Mouse (Mus musculus) retina, embryonic 14.5 days (tissue): Measurements from ENCODE around the gene Lancl1.

Experiments
- DNase-seq: peaks from one replicate; pipeline ENCODE4 v3.0.0-alpha.2; 2015; ENCODE audit warnings: low spot score

Gene Lancl1

GRCm38 (mm10) chr1:67017101-67017870, 21.4 kb downstream of the Lancl1 start:
- DNase-seq: no peak

GRCm38 (mm10) chr1:67014205-67014604, 24.5 kb downstream of the Lancl1 start:
- DNase-seq: peak; percentile 49

- no peak for DNase-seq
Observed at GRCm38 (mm10) chr1:67010520-67010919, 28.2 kb downstream of the Lancl1 start.

GRCm38 (mm10) chr1:67003699-67004098, 35.0 kb downstream of the Lancl1 start:
- DNase-seq: no peak

DNA sequence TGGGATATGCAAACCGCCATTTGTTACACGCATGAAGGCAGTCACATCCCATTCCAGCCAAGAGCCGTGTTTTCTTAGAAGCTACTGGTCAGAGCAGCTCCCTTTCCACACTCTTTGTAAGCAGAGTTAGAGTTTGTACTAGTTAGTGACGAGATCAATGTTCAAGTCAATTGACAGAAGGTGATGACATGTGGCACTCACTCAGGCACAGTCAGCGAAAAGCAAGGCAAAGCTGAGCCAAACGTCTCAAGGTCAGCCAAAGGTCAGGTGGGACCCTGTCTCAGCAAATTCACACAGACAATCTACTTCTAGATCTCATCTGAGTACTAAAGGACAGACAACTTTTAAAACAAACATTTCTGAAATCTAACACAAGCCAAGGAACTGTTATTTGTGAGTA, 36.4 kb downstream of the Lancl1 start:
- DNase-seq: no peak

DNA sequence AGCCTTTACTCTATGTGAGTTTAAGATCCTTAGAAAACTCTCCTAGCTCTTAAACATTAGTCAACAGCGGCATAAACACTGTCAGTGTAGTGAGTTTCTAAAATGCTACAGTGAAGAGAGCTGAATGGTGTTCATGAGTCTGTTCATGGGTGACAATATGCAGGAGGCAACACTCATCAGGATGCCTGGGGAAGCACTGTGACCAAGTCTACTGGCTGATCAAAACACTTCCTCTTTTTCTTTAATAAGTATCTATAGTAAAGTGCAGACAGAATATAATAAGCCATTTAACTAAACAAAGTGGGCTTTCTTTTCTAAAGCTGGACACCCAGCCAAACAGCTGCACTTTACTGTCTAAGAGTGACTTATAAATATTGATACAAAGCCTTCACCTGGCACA, 37.3 kb downstream of the Lancl1 start:
- no peak for DNase-seq

DNA sequence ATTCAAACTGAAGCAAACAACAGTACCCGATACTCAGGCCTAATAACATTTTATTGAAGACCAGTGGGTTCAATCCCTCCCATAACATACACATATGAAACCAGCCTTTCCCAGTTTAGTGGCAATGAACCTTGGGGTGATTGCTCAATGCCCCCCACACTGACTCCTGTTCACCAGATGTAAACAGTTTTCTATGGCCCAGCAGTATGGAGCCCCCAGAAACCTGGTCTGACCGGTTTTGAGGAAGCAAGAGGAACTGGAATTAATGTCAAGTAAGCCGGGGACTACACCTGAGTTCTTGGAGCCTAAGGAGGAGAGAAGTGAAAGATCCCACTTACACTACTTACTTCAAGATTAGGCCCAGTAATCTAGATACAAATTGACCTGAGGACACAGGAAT, 38.2 kb downstream of the Lancl1 start:
- DNase-seq: no peak

DNA sequence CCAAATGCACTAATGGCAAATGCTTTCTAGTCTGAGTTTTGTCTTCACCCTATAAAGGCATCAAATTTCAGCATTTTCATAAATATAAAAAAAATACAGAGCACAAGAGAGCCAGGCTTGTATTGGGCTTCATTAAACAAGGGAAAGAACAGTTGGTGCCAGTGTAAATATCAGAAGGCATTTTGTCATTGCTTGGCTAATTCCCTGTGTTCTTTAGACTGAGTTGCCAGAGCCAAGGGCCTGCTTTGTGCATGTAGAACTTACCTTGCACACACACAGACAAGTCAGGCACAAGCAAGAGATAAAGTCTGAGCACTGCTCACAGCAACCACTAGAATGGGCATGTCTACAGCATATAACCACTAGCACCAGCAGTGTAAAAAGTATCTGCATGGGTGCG, 40.1 kb downstream of the Lancl1 start:
- DNase-seq: no peak

DNA sequence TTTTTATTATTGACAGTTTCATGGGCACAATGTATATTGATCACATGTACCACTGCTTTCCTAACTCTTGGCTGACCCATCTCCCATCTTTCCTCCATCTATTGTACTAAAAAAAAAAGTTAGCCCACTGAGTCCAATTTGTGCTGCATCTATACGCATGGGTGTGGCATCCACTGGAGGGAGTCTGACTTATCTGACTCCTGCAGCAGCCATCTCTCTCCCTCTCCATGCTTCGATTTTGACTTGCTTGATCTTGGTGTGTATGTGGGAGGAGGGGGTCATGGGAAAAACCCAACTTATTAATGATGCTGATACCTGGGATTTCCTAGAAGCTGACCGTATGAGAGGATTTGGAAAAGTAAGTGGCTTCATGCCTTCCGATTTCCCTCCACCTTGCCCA, 40.5 kb downstream of the Lancl1 start:
- DNase-seq: no peak

GRCm38 (mm10) chr1:66996819-66997218, 41.9 kb downstream of the Lancl1 start:
- no peak for DNase-seq

GRCm38 (mm10) chr1:66992764-66993163, 45.9 kb downstream of the Lancl1 start:
- peak; percentile 65 for DNase-seq

DNA sequence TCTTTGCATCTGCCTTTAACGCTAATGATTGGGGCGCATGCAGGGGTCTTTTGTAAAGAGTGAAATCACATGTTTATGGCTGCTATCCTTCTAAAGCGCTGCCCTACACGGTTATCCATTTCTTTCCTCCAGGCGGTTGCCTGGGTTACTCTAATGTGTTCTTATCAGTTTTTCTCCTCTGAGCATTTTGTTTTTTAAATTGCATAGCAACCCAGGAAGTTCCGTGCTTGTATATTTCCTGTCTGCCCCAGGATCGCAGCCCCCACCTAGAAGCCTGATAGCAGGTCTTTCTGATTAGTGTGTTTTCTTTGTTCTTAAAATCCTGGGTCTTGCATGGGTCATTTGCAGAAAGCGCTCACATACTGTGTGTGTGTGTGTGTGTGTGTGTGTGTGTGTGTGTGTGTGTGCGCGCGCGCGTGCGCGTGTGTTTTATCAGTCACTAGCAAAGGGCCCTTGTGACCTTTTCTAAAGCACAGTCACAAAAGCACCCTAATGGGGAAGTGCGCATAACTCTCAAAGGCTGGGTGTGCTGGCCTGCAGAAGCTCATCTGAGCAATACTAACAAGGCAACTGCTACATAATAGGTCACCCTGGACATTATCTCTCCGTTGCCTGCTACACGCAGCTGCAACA, 51.0 kb downstream of the Lancl1 start:
- no peak for DNase-seq

GRCm38 (mm10) chr1:66985906-66986305, 52.8 kb downstream of the Lancl1 start:
- DNase-seq: no peak

DNA sequence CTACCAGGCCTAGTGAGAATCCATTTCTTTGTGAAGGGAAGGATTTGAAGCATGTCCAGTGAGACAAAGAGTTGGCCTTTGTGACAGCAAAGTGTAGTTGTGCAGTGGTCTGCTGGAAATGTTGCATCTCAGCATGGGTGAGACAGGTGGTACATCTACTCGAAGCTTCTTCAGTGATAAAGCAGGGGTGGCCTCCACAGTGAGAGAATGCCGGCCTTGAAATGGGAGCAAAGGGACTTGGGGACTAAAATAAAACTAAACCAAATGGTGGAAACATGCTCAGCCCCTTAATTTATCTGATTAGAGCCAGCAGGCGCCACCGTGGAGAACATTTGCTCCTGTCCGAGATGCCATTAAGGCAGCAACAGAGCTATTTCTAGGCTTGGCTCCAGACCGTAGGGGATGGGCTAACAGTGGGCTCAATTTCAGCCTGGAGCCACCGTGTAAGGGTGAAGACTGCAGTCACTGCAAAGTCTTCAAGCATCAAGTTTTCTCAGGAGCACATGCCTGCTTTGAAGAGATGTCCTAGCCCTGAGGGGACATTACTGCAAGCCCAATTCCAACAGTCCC, 53.5 kb downstream of the Lancl1 start:
- no peak for DNase-seq

DNA sequence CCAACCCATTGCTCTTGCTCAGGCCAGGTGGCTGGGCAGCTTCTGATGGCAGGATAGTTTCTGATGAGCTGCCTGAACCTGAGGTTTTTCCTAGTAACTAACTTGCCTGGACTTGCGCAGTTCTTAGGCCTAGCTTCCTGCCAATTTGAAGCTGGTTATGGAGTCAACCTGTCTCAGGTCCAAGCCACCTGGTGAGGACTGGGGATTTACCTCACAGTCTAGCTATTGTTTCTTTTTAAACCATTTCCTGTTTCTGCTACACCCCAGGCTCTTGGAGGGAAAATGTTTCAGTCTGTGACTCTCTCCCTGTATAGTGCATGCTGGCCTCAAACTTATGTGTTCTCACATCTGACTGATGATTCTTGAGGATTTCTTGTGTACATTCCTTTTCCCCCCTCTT, 58.5 kb downstream of the Lancl1 start:
- DNase-seq: no peak

DNA sequence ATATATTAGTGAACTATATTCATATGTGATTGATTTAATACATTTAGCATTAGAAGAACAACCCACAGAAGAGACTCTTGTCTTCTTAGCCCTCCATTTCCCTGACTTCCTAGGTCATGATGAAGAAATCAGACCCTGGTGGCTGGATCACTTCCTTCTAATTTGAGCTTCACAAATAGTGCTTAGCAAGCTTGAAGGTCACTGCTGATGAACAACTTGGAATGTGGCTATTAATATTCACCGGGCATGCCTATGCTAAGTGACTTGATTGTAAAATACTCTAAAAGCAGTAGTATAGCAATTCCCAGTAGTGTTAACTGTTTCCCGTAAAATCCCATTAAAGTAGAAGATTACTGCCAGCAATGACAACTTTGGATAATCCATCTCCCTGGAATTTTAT, 63.2 kb downstream of the Lancl1 start:
- no peak for DNase-seq

- no peak for DNase-seq
Observed at GRCm38 (mm10) chr1:66964857-66965256, 73.8 kb downstream of the Lancl1 start.

DNA sequence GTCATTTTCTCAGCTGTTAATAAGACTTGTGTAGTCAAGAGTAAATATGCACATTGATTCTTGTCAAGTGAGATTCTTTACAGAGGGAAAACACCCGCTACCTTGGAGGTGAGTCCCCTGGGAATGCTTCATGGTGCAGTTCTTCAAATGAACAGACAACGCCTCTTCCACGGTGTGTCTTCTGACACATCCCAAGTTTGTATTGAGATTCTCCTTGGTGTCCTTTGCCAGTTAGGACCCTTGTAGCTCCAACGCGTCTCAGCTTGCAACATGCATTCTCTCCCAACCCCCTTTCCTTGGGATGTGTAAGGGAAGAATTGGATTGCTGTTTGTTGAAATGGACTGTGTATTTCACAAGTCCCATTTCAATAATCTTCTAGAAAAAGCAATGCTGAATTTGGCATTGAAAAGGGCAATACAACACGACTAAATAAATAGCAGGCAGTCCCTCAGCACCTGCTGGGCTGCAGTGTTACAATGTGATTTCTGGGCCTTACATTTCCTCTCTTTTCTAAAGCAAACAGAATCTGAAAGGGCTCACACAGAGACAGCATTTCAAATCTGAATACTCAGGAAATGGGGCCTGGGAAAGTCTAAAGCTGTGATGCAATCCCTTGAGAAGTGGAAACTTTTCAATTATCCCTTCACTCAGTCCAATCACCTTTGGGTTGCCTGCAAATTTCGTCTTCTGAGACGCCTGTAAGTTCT, 78.0 kb downstream of the Lancl1 start:
- no peak for DNase-seq

DNA sequence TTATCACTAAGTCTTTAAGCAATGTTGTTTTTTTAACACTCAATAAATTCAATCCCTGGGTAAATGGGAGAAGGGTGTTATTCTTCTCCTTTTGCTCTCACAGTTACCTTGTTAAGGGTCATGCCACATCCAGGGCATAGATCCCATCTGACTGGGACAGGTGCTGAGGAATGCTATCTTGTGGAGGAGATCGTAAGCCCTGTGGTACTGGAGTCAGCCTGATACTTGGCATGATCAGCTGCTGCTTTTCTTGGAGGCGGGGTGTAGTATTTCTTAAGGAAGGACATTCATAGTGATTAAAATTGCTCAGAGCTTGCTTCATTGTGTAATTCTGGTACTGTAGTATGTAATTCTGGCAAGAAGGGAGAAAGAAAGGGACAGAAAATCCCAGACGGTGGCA, 81.3 kb downstream of the Lancl1 start:
- DNase-seq: no peak

- no peak for DNase-seq
Observed at GRCm38 (mm10) chr1:66951086-66951485, 87.6 kb downstream of the Lancl1 start.
